Mouse (Mus musculus) hindbrain, embryonic 16.5 days (tissue): ENCODE measurements around the gene Haao. TPM values are rescaled to one million over a fixed set of nuclear protein-coding genes. Genes with fewer than 3 reads are reported as not detected.

ENCODE experiments used
- ATAC-seq: fragments of 200-750 bp; cut with Nextera tagmentation; 2 replicates; pipeline ENCODE4 v1.8.0; 2017; ENCODE audit warnings: moderate TSS enrichment, moderate library complexity
- H3K27ac ChIP-seq: fragments of 300-500 bp; sonication (generic); 2 replicates; pipeline ENCODE4 v1.5.1; 2014; ENCODE audit warnings: low read depth, mild to moderate bottlenecking, control low read depth, low read length, moderate library complexity
- H3K27me3 ChIP-seq: fragments of 300-500 bp; sonication (generic); replicated peaks from 2 replicates; pipeline ENCODE4 v1.6.1; 2014; ENCODE audit warnings: low read length; ENCODE audit not compliant: control insufficient read depth, insufficient read depth
- H3K36me3 ChIP-seq: fragments of 300-500 bp; sonication (generic); 2 replicates; pipeline ENCODE4 v1.6.1; 2014; ENCODE audit warnings: mild to moderate bottlenecking, low read length, moderate library complexity, mixed read lengths; ENCODE audit not compliant: control insufficient read depth, insufficient read depth
- H3K4me1 ChIP-seq: fragments of 300-500 bp; sonication (generic); 2 replicates; pipeline ENCODE4 v1.6.1; 2014; ENCODE audit warnings: low read depth, low read length; ENCODE audit not compliant: control insufficient read depth, insufficient read depth
- H3K4me2 ChIP-seq: fragments of 300-500 bp; sonication (generic); 2 replicates; pipeline ENCODE4 v1.6.1; 2014; ENCODE audit warnings: mild to moderate bottlenecking, low read length, control low read depth, moderate library complexity
- H3K4me3 ChIP-seq: fragments of 300-500 bp; sonication (generic); 2 replicates; pipeline ENCODE4 v1.5.1; 2014; ENCODE audit warnings: mild to moderate bottlenecking, low read length, control low read depth, moderate library complexity
- H3K9ac ChIP-seq: fragments of 300-500 bp; sonication (generic); 2 replicates; pipeline ENCODE4 v1.6.1; 2014; ENCODE audit warnings: low read depth, mild to moderate bottlenecking, control low read depth, low read length, moderate library complexity
- H3K9me3 ChIP-seq: fragments of 300-500 bp; sonication (generic); 2 replicates; pipeline ENCODE4 v1.6.1; 2014; ENCODE audit warnings: mild to moderate bottlenecking, low read length, moderate library complexity; ENCODE audit not compliant: control insufficient read depth
- WGBS: fragments of 180-500 bp; shearing (Covaris S2); extraction: QIAGEN DNeasy Blood & Tissue Kit; methylation state at CpG from one replicate; pipeline ENCODE4 v1.1.7; 2014; 5-methylcytosine and 5-hydroxymethylcytosine counted together
- polyA plus RNA-seq: library from polyadenylated mRNA; unstranded; fragments of >200 nt; fragmentation: Nextera tagmentation; extraction: Ambion mirVana; gene quantifications from 2 replicates; pipeline ENCODE4 v1.2.1, GENCODE M21; 2015

Haao gene
- polyA plus RNA-seq, 1 experiment from 2014 or later, result 0.51 TPM

DNA sequence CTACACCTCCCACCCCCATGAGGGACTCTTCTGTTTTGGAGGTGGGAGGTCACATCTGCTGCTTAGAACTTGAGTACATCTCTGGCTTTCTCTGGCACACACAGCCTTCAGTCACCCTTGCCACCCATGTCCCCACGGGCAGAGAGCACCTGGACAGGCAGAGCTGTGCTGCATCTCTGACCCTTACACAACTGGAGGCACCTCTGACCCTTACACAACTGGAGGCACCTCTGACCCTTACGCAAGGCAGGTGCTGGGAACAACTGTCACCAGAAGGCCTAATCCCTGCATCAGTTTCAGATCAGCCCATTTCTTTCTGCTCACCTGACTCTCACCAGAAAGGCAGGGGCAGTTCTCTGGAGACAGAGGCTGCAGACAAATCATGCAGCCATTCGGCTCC lies 11.7 kb downstream of the Haao start:
- H3K36me3 ChIP-seq, result no peaks in the 10 kb centered on the region
- ATAC-seq, result no peak
- H3K9me3 ChIP-seq, result no peaks in the 10 kb centered on the region
- H3K4me2 ChIP-seq, result no peak overlapping the region
- WGBS, result 65% methylated on average over 3 of the region's 3 CpGs
- H3K4me1 ChIP-seq, result no peaks in the 10 kb centered on the region
- no peak overlapping the region for H3K27ac ChIP-seq
- H3K27me3 ChIP-seq, result no peaks in the 10 kb centered on the region
- no peak overlapping the region for H3K4me3 ChIP-seq
- no peak overlapping the region for H3K9ac ChIP-seq

- no peak overlapping the region for H3K4me2 ChIP-seq
- no peak overlapping the region for H3K9ac ChIP-seq
- ATAC-seq, result no peak
- 44% methylated on average over 4 of the region's 4 CpGs for WGBS
- H3K4me3 ChIP-seq, result no peak overlapping the region
- no peaks in the 10 kb centered on the region for H3K9me3 ChIP-seq
- no peaks in the 10 kb centered on the region for H3K36me3 ChIP-seq
- no peaks in the 10 kb centered on the region for H3K4me1 ChIP-seq
- H3K27me3 ChIP-seq, result no peaks in the 10 kb centered on the region
- no peak overlapping the region for H3K27ac ChIP-seq
Measured at GRCm38 (mm10) chr17:83834120-83834519, 13.6 kb downstream of the Haao start.

- Histone ChIP-seq H3K9ac (no peak overlapping the region), H3K4me3 (no peak overlapping the region), H3K4me1 (no peaks in the 10 kb centered on the region), H3K9me3 (no peaks in the 10 kb centered on the region), H3K36me3 (no peaks in the 10 kb centered on the region), H3K4me2 (no peak overlapping the region), H3K27ac (no peak overlapping the region), H3K27me3 (no peaks in the 10 kb centered on the region)
- ATAC-seq, result no peak
- WGBS, result 91% methylated on average over 4 of the region's 4 CpGs
Measured at GRCm38 (mm10) chr17:83830616-83831292, 17.0 kb downstream of the Haao start.

- no peaks in the 10 kb centered on the region for H3K4me1 ChIP-seq
- ATAC-seq, result no peak
- no peak overlapping the region for H3K27ac ChIP-seq
- no peak overlapping the region for H3K9ac ChIP-seq
- WGBS, result 63% methylated on average over 3 of the region's 3 CpGs
- H3K27me3 ChIP-seq, result no peaks in the 10 kb centered on the region
- H3K4me2 ChIP-seq, result no peak overlapping the region
- H3K36me3 ChIP-seq, result no peaks in the 10 kb centered on the region
- H3K9me3 ChIP-seq, result no peaks in the 10 kb centered on the region
- no peak overlapping the region for H3K4me3 ChIP-seq
Measured at GRCm38 (mm10) chr17:83829356-83829755, 18.4 kb downstream of the Haao start.

GRCm38 (mm10) chr17:83823835-83824234 lies 23.9 kb downstream of the Haao start:
- H3K27ac ChIP-seq, result no peak overlapping the region
- no peaks in the 10 kb centered on the region for H3K36me3 ChIP-seq
- ATAC-seq, result no peak
- H3K4me1 ChIP-seq, result peaks cover 9% of the 10 kb centered on the region; the same call in 1 of the 2 replicates
- no peak overlapping the region for H3K9ac ChIP-seq
- no peaks in the 10 kb centered on the region for H3K27me3 ChIP-seq
- no peaks in the 10 kb centered on the region for H3K9me3 ChIP-seq
- 79% methylated on average over 7 of the region's 7 CpGs for WGBS
- H3K4me2 ChIP-seq, result no peak overlapping the region
- H3K4me3 ChIP-seq, result no peak overlapping the region

GRCm38 (mm10) chr17:83821876-83822275 lies 25.9 kb downstream of the Haao start:
- ATAC-seq, result no peak

DNA sequence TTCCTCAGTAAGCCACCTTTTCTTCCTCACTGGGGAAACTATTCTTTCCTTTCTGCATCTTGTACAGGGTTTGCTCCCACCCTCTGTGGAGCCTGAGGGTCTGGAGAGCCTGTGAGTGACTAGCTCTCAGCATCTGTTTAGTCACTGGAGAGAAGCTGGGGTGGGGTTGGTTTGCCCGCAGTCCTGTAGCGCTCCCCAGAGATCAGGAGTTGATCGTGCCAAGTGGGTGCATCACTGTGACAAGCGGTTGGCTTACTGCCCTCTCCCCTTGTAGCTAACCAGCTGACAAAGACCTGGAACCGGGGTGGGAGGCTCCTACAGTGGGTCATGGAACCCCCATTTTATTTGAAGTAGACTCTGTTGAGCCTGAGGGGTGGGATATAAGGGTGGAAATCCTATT lies 27.1 kb downstream of the Haao start:
- WGBS, result 47% methylated on average over 5 of the region's 5 CpGs
- H3K9me3 ChIP-seq, result no peaks in the 10 kb centered on the region
- H3K4me1 ChIP-seq, result peaks cover 9% of the 10 kb centered on the region; the same call in 1 of the 2 replicates
- no peaks in the 10 kb centered on the region for H3K36me3 ChIP-seq
- peak; percentile 46 for ATAC-seq
- H3K27ac ChIP-seq, result no peak overlapping the region
- no peaks in the 10 kb centered on the region for H3K27me3 ChIP-seq
- H3K9ac ChIP-seq, result no peak overlapping the region
- no peak overlapping the region for H3K4me3 ChIP-seq
- no peak overlapping the region for H3K4me2 ChIP-seq

More at GRCm38 (mm10) chr17:83821876-83822275, 25.9 kb downstream of the Haao start:
- H3K9me3 ChIP-seq, result no peaks in the 10 kb centered on the region
- H3K36me3 ChIP-seq, result no peaks in the 10 kb centered on the region
- H3K4me3 ChIP-seq, result no peak overlapping the region
- no peak overlapping the region for H3K9ac ChIP-seq
- WGBS, result 98% methylated on average over 3 of the region's 3 CpGs
- no peak overlapping the region for H3K4me2 ChIP-seq
- peaks cover 9% of the 10 kb centered on the region; the same call in 1 of the 2 replicates for H3K4me1 ChIP-seq
- H3K27ac ChIP-seq, result no peak overlapping the region
- no peaks in the 10 kb centered on the region for H3K27me3 ChIP-seq

- H3K4me3 ChIP-seq, result no peak overlapping the region
- H3K27me3 ChIP-seq, result no peaks in the 10 kb centered on the region
- no peak overlapping the region for H3K4me2 ChIP-seq
- no peaks in the 10 kb centered on the region for H3K36me3 ChIP-seq
- peaks cover 9% of the 10 kb centered on the region; the same call in 1 of the 2 replicates for H3K4me1 ChIP-seq
- 65% methylated on average over 8 of the region's 8 CpGs for WGBS
- H3K9ac ChIP-seq, result no peak overlapping the region
- H3K9me3 ChIP-seq, result no peaks in the 10 kb centered on the region
- no peak overlapping the region for H3K27ac ChIP-seq
- ATAC-seq, result no peak
Measured at GRCm38 (mm10) chr17:83819503-83819902, 28.3 kb downstream of the Haao start.

DNA sequence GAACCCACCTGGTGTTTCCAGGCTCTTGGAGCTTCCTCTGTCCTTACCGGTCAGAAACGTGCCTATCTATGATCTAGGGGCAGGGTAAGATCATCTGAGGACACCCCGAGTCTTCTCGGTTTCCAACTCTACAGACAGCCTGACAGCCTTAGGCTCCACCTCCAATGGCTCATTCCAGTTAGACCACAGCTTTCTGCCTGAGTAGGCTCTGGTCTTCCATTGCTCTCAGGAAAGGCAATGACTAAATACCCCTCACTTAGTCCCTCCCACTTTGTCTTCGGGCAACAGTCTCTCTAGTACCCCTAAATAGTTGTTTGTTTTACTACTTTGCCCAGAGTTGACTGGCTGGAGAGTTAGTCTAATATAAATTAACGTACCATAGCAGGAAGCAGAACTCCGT lies 30.8 kb downstream of the Haao start:
- Histone ChIP-seq H3K4me1 (peaks cover 9% of the 10 kb centered on the region; the same call in 1 of the 2 replicates), H3K9ac (no peak overlapping the region), H3K27ac (no peak overlapping the region), H3K4me3 (no peak overlapping the region), H3K27me3 (no peaks in the 10 kb centered on the region), H3K36me3 (peaks cover 3% of the 10 kb centered on the region; the same call in 1 of the 2 replicates), H3K9me3 (no peaks in the 10 kb centered on the region), H3K4me2 (no peak overlapping the region)
- no peak for ATAC-seq
- 89% methylated on average over 7 of the region's 7 CpGs for WGBS
